Mouse (Mus musculus): ENCODE data around the gene Timp2.
"Not testable (repeated sequence)": the region's sequence is repeated elsewhere in the genome, so short reads cannot be mapped to it uniquely, and the experiment has no call there.

The Timp2 gene

DNA sequence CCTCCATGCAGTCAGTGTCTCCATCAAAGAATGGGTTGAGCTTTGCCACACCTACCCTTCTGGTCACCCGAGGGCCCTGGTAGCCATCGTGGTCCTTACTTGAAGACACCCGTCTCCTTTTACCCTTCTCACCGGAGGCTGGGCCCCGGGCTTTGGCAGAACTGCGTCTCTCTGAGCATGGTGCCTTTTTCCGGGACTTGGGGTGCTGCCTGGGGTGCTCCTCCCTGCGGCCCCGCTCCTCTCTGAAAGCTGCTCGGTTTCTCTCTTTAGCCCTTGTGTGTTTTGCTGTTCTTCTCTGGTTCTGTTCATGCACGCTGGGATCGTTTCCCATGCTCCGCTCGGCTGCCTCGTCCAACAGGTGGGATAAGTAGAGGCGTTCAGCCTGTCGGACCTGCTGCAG is 22.1 kb downstream of the Timp2 start:
- no peak for DNase-seq (ENCODE audit: low spot score)

GRCm38 (mm10) chr11:118332376-118332775 is 23.2 kb downstream of the Timp2 start:
- peak; percentile 57 for DNase-seq (ENCODE audit: low spot score)

- DNase-seq (ENCODE audit: low spot score), result no peak
Measured at GRCm38 (mm10) chr11:118330777-118331176, 24.8 kb downstream of the Timp2 start.

DNA sequence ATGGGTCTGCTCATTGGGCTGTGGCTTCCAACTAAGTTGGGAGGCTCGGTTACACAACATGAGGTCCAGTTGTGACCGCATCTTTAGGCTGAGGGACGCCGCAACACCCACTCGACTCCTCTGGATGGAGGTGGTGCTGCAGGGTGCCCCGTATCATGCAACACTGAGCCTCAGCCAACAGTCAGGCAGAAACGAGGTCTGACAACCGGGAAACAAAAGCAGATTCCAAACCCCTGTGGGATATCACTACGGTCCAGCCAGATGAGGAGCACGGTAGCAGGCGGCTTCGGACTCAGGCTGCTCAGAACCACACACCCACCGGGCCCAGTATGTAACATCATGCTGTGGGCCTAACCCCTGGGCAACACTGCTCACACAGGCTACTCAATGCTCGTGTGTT is 25.2 kb downstream of the Timp2 start:
- DNase-seq (ENCODE audit: low spot score), result no peak

DNA sequence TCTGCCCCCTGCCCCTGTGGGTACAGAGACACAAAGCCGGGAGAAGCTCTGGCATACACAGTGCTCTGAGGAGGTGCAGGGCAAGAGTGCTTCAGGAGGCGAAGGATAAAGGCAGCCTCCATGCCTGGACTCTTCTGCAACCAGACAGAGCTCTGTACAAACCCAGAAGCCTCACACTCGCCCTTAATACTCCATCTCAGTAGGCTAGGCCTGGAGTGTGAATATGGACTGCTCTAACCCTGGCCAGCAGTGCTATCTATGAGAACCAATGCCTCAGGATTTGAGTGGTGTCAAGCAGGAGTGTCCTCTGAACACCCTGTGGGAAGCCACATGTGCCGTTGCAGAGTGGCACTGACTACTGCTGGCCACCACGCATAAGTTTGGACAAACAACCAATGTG is 26.6 kb downstream of the Timp2 start:
- no peak for DNase-seq (ENCODE audit: low spot score)

- DNase-seq (ENCODE audit: low spot score), result no peak
Measured at GRCm38 (mm10) chr11:118328511-118328910, 27.0 kb downstream of the Timp2 start.

- peak; percentile 80 for DNase-seq (ENCODE audit: low spot score)
Measured at GRCm38 (mm10) chr11:118326991-118327971, 28.3 kb downstream of the Timp2 start.

- no peak for DNase-seq (ENCODE audit: low spot score)
Measured at GRCm38 (mm10) chr11:118326491-118326890, 29.0 kb downstream of the Timp2 start.

DNA sequence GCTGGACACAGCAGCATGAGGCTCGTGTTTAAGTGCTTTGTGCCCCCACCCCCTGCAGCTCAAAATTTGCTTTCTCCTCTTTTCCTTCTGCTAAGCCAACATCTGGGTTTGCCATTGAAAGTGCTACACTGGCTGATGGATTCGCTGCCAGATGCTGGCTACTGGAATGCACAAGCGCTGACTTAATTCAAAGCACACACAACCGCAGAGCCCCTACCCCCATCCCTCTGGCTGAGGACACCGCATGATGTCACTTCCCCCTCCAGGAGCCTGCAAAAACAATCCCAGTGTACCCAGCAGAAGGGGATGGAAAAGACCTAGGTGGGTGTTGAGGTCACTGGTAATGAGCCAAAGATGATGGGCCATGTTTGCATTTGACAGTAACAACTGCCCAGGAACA is 31.0 kb downstream of the Timp2 start:
- DNase-seq (ENCODE audit: low spot score), result no peak

DNA sequence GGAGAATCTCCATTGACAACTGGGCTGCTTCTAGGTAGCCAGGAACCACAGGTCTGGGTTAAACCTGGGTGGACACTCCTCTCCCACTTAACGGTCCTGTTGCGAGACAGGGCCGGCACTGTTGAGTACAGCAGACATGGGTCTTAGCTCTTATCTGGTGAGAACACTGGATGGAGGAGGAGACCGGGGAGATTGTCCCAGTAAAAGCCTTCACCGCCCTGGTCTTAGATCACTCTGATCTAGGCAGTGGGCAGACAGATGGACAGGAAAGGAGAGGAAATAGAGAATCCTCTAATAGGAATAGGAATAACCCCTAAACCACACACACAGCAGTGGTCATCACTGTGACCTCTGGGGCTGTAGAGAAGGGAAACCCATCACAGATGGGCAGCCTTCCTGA is 31.6 kb downstream of the Timp2 start:
- DNase-seq (ENCODE audit: low spot score), result no peak

GRCm38 (mm10) chr11:118322647-118323046 is 32.9 kb downstream of the Timp2 start:
- DNase-seq (ENCODE audit: low spot score), result no peak

GRCm38 (mm10) chr11:118321971-118322370 is 33.6 kb downstream of the Timp2 start:
- no peak for DNase-seq (ENCODE audit: low spot score)

DNA sequence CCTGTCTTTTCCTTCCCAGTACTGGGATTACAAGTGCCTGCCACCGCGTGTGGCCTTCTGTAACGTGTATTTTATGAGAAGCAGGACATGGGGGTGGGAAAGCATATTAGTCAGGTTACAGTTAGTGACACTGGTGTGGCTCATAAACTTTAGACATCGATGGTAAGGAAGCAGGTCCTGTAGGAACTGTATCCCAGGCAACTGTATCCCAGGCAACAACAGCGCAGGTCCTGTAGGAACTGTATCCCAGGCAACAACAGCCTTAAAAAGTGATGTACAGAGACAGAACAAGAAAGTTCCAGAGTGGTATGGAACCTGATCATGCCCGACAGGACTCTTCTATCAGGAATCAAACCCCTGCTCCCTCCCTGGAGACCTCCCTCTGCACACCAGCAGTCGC is 34.0 kb downstream of the Timp2 start:
- no peak for DNase-seq (ENCODE audit: low spot score)

DNA sequence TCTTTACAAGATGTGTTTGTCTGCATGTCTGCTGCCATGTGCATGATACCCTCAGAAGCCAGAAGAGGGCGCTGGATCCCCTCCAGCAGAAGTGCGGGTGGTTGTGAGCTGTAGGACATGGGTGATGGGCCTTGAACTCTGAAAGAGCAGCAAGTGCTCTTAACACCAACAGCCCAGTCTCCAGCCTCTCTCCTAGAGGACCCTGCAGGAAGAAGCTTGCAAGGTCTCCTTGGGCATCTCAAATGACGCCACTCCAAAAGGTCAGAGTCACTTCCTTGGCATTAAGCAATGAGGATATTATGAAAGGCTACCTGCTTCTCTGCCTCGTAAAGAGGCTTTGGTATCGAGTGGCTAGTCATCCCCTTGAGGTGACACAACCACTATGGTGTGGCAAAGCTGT is 36.9 kb downstream of the Timp2 start:
- peak; percentile 48 for DNase-seq (ENCODE audit: low spot score)

GRCm38 (mm10) chr11:118317129-118317528 is 38.4 kb downstream of the Timp2 start:
- no peak for DNase-seq (ENCODE audit: low spot score)

GRCm38 (mm10) chr11:118316231-118316806 is 39.2 kb downstream of the Timp2 start:
- DNase-seq (ENCODE audit: low spot score), result no peak

DNA sequence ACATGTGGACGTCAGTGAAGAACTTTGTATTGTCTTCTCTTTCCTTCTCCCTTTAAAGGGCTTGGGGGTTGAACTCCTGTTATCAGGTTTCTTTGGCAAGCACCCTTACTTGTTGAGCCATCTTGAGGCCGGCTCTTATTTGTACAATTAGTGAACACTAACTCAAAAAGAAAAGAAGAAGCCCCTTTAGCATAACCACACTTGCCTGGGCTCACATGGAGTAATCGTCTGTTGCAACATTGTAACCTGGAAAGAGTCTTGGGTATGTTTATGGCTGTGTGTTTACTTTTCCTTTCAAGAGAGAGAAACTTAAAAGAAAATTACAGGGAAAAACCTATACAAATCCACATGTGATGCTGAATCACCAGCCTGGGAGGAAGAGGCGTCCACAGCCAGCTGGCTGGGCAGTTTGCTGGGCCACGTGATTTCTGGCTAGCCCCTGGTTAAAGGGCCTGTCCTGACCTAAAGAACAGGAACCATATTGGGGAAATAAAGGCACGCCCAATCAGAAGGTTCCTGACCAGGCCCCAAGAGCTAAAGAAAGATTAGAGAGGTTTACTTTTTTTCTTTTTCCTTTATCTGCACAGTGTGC is 43.3 kb downstream of the Timp2 start:
- no peak for DNase-seq (ENCODE audit: low spot score)

DNA sequence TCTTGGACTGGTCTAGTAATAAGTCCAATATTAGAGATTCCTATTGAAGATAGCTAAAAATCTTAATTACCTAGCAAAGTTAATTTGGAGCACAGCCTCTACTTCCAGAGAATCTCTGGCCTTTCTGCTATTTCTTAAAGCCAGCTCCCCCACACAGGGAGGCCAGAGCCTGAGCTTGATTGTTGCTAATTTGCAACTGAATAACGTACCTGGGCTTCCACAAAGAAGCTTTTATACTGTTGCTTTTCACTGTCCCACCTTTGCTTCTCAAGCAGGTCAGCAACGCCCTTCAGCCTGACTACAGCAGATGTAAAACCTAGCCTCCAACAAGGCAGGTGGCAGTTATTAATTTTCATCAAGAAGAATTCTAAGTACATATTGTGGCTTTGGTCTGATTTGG is 47.6 kb downstream of the Timp2 start:
- not testable (repeated sequence) for DNase-seq (ENCODE audit: low spot score)

DNA sequence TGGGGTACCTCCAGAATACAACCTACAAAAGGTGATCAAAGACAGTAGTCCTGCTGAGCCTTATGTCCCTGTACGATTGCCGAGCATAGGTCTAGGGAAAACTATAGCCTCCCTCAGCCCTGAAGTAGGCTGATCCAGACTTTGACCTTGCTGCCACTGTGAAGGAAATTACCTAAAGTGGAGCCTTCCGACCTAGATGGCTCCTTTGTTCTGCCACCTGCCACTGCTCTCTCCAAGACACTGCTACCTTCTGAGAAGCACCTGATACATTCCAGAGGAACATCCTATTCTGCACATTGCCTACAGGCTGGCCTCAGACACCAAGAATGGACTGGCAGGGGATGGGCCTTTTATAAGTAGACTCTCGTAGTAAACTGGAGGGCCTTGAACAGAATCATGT is 51.6 kb downstream of the Timp2 start:
- not testable (repeated sequence) for DNase-seq (ENCODE audit: low spot score)

GRCm38 (mm10) chr11:118298810-118299209 is 56.7 kb downstream of the Timp2 start:
- DNase-seq (ENCODE audit: low spot score), result no peak

GRCm38 (mm10) chr11:118297967-118298366 is 57.6 kb downstream of the Timp2 start:
- DNase-seq (ENCODE audit: low spot score), result no peak

- no peak for DNase-seq (ENCODE audit: low spot score)
Measured at GRCm38 (mm10) chr11:118295026-118295425, 60.5 kb downstream of the Timp2 start.

GRCm38 (mm10) chr11:118292671-118293070 is 62.9 kb downstream of the Timp2 start:
- DNase-seq (ENCODE audit: low spot score), result no peak
